Mouse (Mus musculus) gastrocnemius, adult 8-10 months (tissue): ENCODE data around the gene Shisal2a. TPM values are rescaled to one million over a fixed set of nuclear protein-coding genes. Genes with fewer than 3 reads are reported as not detected.
"Not testable (repeated sequence)": the region's sequence is repeated elsewhere in the genome, so short reads cannot be mapped to it uniquely, and the experiment has no call there.

Experiments
- DNase-seq, 2 experiments: peaks; one replicate each; pipeline ENCODE4 v3.0.0; 2022; ENCODE audit warnings: low spot score in 2 of 2
- total RNA-seq, 4 experiments: library from RNA; stranded (reverse); gene quantifications; 2 replicates each; pipeline ENCODE4 v1.2.4; 2022

Gene Shisal2a
- total RNA-seq, 4 experiments from 2014 or later, result not detected

GRCm38 (mm10) chr4:108372166-108372565 lies 11.0 kb downstream of the Shisal2a start:
- DNase-seq, result no peak

- no peak for DNase-seq
These were observed 11.7 kb downstream of the Shisal2a start for GRCm38 (mm10) chr4:108371421-108371820.

DNA sequence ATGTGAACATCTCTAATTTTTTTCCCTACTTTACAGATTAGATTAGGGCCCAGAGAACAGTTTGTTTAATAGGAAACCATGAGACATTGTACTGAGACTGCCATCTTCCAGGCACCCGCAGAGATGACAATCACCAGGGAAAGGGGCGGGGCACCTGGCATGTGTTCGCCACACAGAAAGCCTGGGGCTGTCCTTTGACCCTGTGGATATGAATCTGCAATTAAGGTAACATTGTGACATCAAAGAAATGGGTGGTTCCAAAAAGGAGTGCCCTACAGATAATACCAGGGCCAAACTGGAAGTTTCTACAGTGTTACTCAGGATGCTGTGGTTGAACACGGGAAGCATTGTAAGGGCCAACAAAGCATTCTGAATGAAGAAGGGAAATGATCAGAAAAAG lies 12.7 kb downstream of the Shisal2a start:
- DNase-seq, result no peak

GRCm38 (mm10) chr4:108369254-108369653 lies 13.9 kb downstream of the Shisal2a start:
- no peak for DNase-seq

DNA sequence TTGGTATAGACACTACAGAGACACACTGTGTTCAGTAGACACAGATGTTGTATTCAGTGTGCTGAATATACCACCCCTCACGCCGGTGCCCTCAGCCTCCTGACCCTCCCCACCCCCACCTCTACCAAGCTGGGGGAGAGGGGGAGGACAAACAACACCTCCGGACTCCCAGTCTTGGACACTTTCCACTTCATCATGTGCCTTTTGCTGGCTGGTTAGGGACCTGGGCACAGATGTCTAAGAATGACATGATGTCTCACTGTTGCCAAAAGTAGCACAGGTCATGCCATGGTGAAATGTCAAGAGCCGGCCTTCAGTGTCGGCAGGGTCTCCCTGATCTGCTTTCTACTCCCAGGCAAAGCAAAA lies 19.1 kb downstream of the Shisal2a start:
- peak; percentile 31 to 39 for DNase-seq

GRCm38 (mm10) chr4:108363355-108364110 lies 19.6 kb downstream of the Shisal2a start:
- no peak for DNase-seq

GRCm38 (mm10) chr4:108362321-108363261 lies 20.6 kb downstream of the Shisal2a start:
- no peak for DNase-seq

- no peak for DNase-seq
These were observed 22.8 kb downstream of the Shisal2a start for GRCm38 (mm10) chr4:108360136-108361055.

- no peak for DNase-seq
These were observed 24.7 kb downstream of the Shisal2a start for GRCm38 (mm10) chr4:108358498-108358897.

- no peak for DNase-seq
These were observed 25.7 kb downstream of the Shisal2a start for GRCm38 (mm10) chr4:108357458-108357857.

GRCm38 (mm10) chr4:108353591-108353990 lies 29.6 kb downstream of the Shisal2a start:
- DNase-seq, result not testable (repeated sequence)

DNA sequence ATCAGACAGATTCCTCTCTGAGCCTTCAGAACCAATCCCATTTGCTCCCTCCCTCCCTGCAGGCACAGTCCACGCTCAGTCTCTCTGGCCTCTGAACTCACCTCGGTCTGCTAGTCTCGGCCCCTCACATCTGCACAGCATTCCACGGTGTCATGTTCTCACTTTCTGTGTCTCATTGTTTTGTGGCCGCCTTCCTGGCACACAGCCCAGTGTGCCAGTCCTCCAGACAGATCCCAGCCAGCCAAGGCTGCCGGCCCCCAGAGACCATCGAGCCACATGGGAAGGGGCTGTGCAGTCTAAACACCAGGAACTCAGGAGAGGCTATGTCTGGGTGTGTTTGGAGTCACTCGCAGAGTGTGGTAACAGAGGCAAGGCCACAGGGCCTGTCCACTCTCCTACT lies 32.3 kb downstream of the Shisal2a start:
- DNase-seq, result no peak

GRCm38 (mm10) chr4:108349836-108350547 lies 33.2 kb downstream of the Shisal2a start:
- no peak for DNase-seq

- DNase-seq, result no peak
These were observed 34.1 kb downstream of the Shisal2a start for GRCm38 (mm10) chr4:108349064-108349463.

GRCm38 (mm10) chr4:108348256-108348875 lies 34.8 kb downstream of the Shisal2a start:
- peak; percentile 67 to 82 for DNase-seq

GRCm38 (mm10) chr4:108347111-108347510 lies 36.0 kb downstream of the Shisal2a start:
- DNase-seq, result no peak

DNA sequence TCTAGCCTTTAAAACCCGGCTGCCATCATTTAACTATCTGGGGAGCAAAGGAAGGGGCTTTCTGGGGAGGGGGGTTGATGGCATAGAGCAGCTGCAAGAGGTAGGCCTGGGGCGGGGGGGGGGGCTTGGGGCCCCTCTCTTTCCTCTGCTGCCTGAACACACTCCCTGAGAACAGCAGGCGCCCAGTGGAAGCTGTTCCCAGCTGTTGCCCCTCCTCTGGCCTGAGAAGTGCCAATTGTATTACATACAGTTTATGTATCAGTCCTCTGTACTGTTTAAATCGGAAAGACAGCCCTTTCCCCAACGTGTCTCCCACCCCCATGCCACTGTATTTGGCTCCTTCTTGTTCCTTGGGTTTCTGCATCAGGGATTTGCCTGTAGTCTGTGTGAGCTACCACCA lies 37.3 kb downstream of the Shisal2a start:
- no peak for DNase-seq

GRCm38 (mm10) chr4:108344631-108345083 lies 38.5 kb downstream of the Shisal2a start:
- no peak for DNase-seq

- DNase-seq, result no peak
These were observed 43.9 kb downstream of the Shisal2a start for GRCm38 (mm10) chr4:108339277-108339690.

DNA sequence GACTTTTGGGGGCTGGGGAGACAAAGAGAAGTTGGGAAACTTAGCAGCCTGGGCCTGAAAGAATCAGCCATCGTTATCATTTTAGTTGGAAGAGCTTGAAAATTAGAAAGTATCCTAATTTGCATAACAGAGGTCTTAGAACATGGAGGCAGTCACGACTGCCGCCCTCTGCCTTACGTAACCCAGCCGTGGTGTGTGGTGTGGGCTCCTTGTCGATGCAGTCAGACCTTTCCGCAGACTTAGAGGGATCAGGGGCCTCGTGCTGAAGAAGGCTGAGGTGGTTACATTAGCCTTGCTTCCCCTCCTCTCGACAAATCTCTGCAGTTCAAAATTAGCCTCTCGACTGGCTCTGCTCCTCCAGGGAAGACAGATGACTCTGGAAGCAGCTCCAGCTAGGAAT lies 44.3 kb downstream of the Shisal2a start:
- no peak for DNase-seq
